Mouse (Mus musculus) G1E (cell line): ENCODE measurements around the gene Mad1l1. TPM values are rescaled to one million over a fixed set of nuclear protein-coding genes. Genes with fewer than 3 reads are reported as not detected.
A peak's percentile ranks its signal among the peaks of the same experiment; 100 is the strongest.

Experiments used
- ATAC-seq: 2 replicates; pipeline ENCODE4 v1.8.0; 2016; ENCODE audit warnings: mild to moderate bottlenecking; ENCODE audit not compliant: insufficient number of reproducible peaks, poor library complexity, low FRiP score, severe bottlenecking; ENCODE audit errors: extremely low read depth
- DNase-seq: peaks from one replicate; pipeline ENCODE4 v3.0.0; 2012; ENCODE audit warnings: low spot score
- H3K27me3 ChIP-seq: 2 replicates; pipeline ENCODE4 v1.6.1; 2012; ENCODE audit warnings: mild to moderate bottlenecking, low read length, inconsistent platforms; ENCODE audit not compliant: insufficient read depth
- H3K36me3 ChIP-seq: replicated peaks from 2 replicates; pipeline ENCODE3; 2012; ENCODE audit warnings: mild to moderate bottlenecking, inconsistent platforms
- H3K4me1 ChIP-seq: 2 replicates; pipeline ENCODE4 v1.6.1; 2012; ENCODE audit warnings: low read depth, low read length, inconsistent platforms, mixed read lengths; ENCODE audit not compliant: insufficient read depth
- H3K4me3 ChIP-seq: 2 replicates; pipeline ENCODE4 v1.5.1; 2012; ENCODE audit warnings: low read depth, mild to moderate bottlenecking, inconsistent platforms, low read length, moderate library complexity, mixed read lengths
- H3K9me3 ChIP-seq: replicated peaks from 2 replicates; pipeline ENCODE4 v1.6.1; 2012; ENCODE audit warnings: inconsistent platforms
- CTCF ChIP-seq: IDR thresholded peaks from 2 replicates; pipeline ENCODE4 v1.5.1; 2012; ENCODE audit warnings: low read depth, low read length, inconsistent platforms, mixed read lengths
- GATA1 ChIP-seq: IDR thresholded peaks from 2 replicates; pipeline ENCODE4 v1.6.1; 2012; ENCODE audit warnings: borderline replicate concordance, low read length, inconsistent platforms, mixed read lengths
- GATA2 ChIP-seq: IDR thresholded peaks from 2 replicates; pipeline ENCODE4 v1.6.1; 2012; ENCODE audit warnings: low read depth, low read length, inconsistent platforms, borderline replicate concordance
- POLR2AphosphoS5 ChIP-seq: IDR thresholded peaks from 2 replicates; pipeline ENCODE4 v1.6.1; 2012; ENCODE audit warnings: low read depth, low read length, inconsistent platforms; ENCODE audit not compliant: insufficient replicate concordance
- TAL1 ChIP-seq: conservative IDR thresholded peaks from 2 replicates; pipeline ENCODE4 v1.6.1; 2012; ENCODE audit warnings: low read depth, low read length, inconsistent platforms, mixed read lengths
- polyA plus RNA-seq: library from polyadenylated mRNA; stranded (reverse); fragments of >175 nt; gene quantifications from 2 replicates; pipeline ENCODE4 v1.2.3, GENCODE M21; 2012
- total RNA-seq, 2 experiments: library from RNA; stranded (forward) in 1 of 2; stranded (reverse) in 1 of 2; fragments of 200-1000 nt in 1 of 2; fragments of >200 nt in 1 of 2; fragmentation: Nextera tagmentation in 1 of 2; gene quantifications; 2 replicates each; pipeline ENCODE4 v1.2.3; 2014 to 2017

The Mad1l1 gene
- total and polyA plus RNA-seq, 3 experiments = 28.0 to 45.9 (median 28.9) TPM

DNA sequence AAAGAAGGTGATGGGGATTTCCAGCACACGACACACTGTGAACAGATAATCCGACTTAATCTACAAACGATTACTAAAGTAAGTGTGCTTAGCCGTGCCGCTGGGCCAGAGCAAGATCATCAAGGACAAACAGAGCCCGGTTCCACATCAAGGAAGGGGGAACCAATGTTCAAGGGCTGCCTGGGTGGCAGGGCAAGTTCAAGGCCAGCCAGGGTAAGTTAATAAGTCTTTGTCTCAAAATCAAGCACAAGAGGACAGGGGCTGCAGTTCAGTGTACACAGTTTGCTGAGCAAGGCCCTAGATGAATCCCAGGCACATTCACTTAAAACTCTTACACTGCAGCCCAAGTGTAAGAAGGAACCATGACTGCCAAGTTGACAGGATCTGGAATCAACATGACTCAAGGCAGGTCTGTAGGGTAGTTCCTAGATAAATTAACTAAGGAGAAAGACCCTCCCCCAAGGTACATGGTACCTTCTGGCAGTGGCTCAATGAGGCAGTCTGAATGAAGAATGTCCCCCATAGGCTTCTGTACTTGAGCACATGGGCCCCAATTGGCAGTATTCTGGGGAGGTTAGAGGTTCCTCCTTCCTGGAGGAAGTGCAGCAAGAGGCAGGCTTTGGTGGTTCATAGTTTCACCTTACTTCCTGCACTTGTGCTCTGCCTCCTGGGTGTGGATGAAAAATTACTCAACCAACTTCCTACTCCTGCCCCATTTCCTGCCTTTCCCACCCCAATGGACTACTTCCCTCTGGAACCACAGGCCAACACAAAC lies 159.1 kb downstream of the Mad1l1 start:
- no peak for TF ChIP-seq CTCF
- TF ChIP-seq TAL1 = no peak
- TF ChIP-seq GATA2 = no peak
- no peak for TF ChIP-seq GATA1
- TF ChIP-seq POLR2AphosphoS5 = no peak
- no peak for ATAC-seq

DNA sequence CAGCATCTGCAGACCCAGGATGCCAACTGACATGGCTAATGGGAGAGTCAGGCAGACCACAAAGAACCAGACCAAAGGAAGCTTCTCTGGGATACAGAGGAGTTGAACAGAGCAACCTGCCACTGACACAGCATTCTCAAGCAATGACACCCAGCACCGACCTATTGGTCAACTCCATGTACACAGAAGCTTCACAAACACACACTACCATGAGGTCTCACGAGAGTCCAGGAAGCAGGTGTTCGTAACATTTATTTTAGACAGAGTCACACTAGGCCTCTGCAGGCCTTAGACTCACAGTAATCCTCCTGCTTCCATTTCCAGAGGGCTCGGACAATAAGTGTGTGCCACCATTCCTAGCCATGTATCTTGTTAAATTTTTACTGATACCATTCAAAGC lies 162.3 kb downstream of the Mad1l1 start:
- no peak for ATAC-seq

More for the DNA sequence above, 159.1 kb downstream of the Mad1l1 start:
- Histone ChIP-seq H3K36me3 (peaks cover 69% of the 10 kb centered on the region), H3K27me3 (no peaks in the 10 kb centered on the region), H3K4me1 (peaks cover 28% of the 10 kb centered on the region), H3K9me3 (no peaks in the 10 kb centered on the region), H3K4me3 (no peak overlapping the region)
- DNase-seq = no peak

DNA sequence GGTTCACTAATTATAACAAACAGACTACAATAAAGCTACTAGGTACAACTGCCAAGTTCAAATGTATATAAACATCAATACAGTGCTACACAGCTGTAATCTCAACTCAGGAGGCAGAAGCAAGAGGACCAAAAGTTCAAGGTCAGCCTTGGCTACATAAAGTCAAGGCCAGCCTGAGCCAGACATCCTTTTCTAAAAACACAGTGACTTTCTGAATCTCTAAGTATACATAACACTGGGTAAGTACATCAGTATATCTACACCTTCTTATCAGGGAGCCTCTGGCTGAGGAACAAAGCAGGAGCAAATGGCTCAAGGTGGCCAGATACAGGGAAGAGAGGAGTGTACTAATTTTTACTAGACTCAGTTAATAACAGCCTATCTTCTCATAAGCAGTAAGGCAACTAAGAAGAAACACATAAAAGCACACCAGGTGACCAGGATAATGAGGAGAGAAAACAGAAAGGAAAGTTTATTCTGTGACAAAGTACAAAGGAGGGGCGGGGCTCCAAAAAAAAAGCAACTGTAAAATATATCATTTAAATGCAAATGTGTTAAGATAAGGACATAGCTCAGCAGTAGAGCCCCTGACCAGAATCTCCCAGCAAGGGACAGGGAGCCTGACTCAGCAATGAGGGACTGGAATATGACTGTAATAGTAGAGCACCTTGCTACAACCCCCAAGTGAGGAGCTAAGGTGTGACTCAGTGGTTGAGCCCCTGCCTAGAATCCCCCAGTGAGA lies 163.3 kb downstream of the Mad1l1 start:
- Histone ChIP-seq H3K4me3 (no peak overlapping the region), H3K4me1 (peaks cover 46% of the 10 kb centered on the region), H3K36me3 (peaks cover 46% of the 10 kb centered on the region), H3K9me3 (no peaks in the 10 kb centered on the region), H3K27me3 (no peaks in the 10 kb centered on the region)
- TF ChIP-seq GATA1 (no peak), CTCF (no peak), GATA2 (no peak), POLR2AphosphoS5 (no peak), TAL1 (no peak)
- ATAC-seq (peak; percentile 28), DNase-seq (no peak)

More for the DNA sequence above, 162.3 kb downstream of the Mad1l1 start:
- TF ChIP-seq GATA1 (no peak), CTCF (no peak), POLR2AphosphoS5 (no peak), TAL1 (no peak), GATA2 (no peak)
- H3K9me3 ChIP-seq = no peaks in the 10 kb centered on the region
- no peak overlapping the region for H3K4me3 ChIP-seq
- no peaks in the 10 kb centered on the region for H3K27me3 ChIP-seq
- no peak for DNase-seq
- H3K36me3 ChIP-seq = peaks cover 54% of the 10 kb centered on the region
- H3K4me1 ChIP-seq = peaks cover 37% of the 10 kb centered on the region

DNA sequence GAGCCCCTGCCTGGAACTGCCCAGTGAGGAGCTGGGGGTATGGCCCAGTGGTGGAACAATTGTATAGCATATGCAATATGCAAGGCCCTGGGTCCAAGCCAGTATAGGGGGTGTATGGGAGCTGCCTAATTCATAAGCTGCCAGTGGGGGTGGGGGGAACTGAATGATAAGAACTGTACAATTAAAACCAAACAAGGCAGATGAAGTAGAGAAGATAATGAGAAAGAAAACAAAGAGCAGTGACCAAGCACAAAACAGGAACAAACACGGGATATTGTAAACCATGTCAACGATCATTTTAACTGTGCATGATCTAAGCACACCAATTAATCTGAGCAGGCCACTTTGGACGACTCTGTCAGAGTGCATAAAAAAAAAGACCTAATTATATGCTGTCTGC lies 167.2 kb downstream of the Mad1l1 start:
- no peaks in the 10 kb centered on the region for H3K9me3 ChIP-seq
- TF ChIP-seq GATA1 (no peak), CTCF (no peak), GATA2 (no peak), POLR2AphosphoS5 (no peak), TAL1 (no peak)
- no peak for DNase-seq
- H3K4me1 ChIP-seq = peaks cover 70% of the 10 kb centered on the region
- peaks cover 45% of the 10 kb centered on the region for H3K36me3 ChIP-seq
- H3K27me3 ChIP-seq = no peaks in the 10 kb centered on the region
- ATAC-seq = 0 out of 2 replicates have a peak, but pooled peaks have one; percentile 19
- H3K4me3 ChIP-seq = no peak overlapping the region

DNA sequence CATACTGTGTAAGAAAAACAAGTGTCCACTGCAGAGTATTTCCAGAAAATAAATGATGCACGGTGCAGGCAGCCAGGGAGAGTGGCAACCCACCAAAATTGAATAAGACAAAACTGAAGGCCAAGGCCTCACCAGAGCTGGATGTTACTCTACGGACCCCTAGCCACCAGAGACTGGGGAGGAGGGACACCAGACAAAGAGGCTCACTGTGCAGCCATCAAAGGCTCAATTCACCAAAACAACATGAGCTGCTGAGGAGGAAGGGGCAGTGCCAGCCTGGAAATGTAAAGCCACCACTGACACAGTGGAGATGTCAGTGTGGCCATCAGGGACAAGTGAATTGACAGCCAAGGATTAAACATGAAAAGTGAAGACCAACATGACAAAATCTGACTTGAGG lies 169.5 kb downstream of the Mad1l1 start:
- ATAC-seq = no peak
- Histone ChIP-seq H3K27me3 (no peaks in the 10 kb centered on the region), H3K9me3 (no peaks in the 10 kb centered on the region), H3K4me1 (peaks cover 61% of the 10 kb centered on the region), H3K36me3 (peaks cover 52% of the 10 kb centered on the region), H3K4me3 (no peak overlapping the region)
- no peak for TF ChIP-seq CTCF
- no peak for TF ChIP-seq POLR2AphosphoS5
- TF ChIP-seq GATA2 = no peak
- no peak for DNase-seq

DNA sequence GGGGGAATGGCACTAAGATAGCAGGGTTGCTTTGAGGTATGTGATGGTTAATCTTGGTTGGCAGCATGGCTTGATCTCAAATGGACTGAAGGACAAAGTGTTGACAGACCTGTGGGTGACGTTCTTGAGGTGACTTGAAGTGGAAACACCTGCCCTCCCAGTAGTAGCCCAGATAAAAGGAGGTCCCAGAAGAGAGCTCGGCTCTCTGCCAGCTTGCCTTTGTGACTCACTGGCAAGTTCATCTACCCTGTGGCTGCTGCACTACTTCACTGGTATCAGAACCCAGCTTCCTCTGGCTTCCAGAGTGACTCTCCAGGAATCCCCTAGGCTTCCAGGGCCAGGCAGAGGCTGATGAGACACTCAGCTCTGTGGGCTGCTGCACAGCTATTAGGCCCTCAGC lies 170.2 kb downstream of the Mad1l1 start:
- no peaks in the 10 kb centered on the region for H3K9me3 ChIP-seq
- TF ChIP-seq GATA2 (no peak), TAL1 (no peak), GATA1 (no peak), POLR2AphosphoS5 (no peak), CTCF (no peak)
- H3K36me3 ChIP-seq = peaks cover 52% of the 10 kb centered on the region
- no peaks in the 10 kb centered on the region for H3K27me3 ChIP-seq
- no peak for DNase-seq
- H3K4me3 ChIP-seq = no peak overlapping the region
- peaks cover 60% of the 10 kb centered on the region for H3K4me1 ChIP-seq
- no peak for ATAC-seq
